Mouse (Mus musculus) kidney, postnatal 14 days (tissue): Measurements from ENCODE around the gene Pde8b.
"Not testable (repeated sequence)": the region's sequence is repeated elsewhere in the genome, so short reads cannot be mapped to it uniquely, and the experiment has no call there.

Source experiments
- DNase-seq: peaks from one replicate; pipeline ENCODE4 v3.0.0; 2022; ENCODE audit warnings: mixed read lengths

Pde8b gene

GRCm38 (mm10) chr13:95221882-95222568 lies 28.1 kb downstream of the Pde8b start:
- no peak for DNase-seq

- DNase-seq = not testable (repeated sequence)
Measured at GRCm38 (mm10) chr13:95215661-95216170, 34.4 kb downstream of the Pde8b start.

GRCm38 (mm10) chr13:95212320-95212719 lies 37.8 kb downstream of the Pde8b start:
- DNase-seq = no peak

- not testable (repeated sequence) for DNase-seq
Measured at GRCm38 (mm10) chr13:95207301-95207700, 42.8 kb downstream of the Pde8b start.

- DNase-seq = no peak
Measured at GRCm38 (mm10) chr13:95202151-95202758, 47.9 kb downstream of the Pde8b start.

- DNase-seq = no peak
Measured at GRCm38 (mm10) chr13:95200817-95201216, 49.3 kb downstream of the Pde8b start.

- no peak for DNase-seq
Measured at GRCm38 (mm10) chr13:95200036-95200435, 50.1 kb downstream of the Pde8b start.

GRCm38 (mm10) chr13:95196106-95196705 lies 53.9 kb downstream of the Pde8b start:
- DNase-seq = no peak

GRCm38 (mm10) chr13:95191951-95192350 lies 58.2 kb downstream of the Pde8b start:
- DNase-seq = no peak

- DNase-seq = no peak
Measured at GRCm38 (mm10) chr13:95189111-95189510, 61.0 kb downstream of the Pde8b start.

- DNase-seq = no peak
Measured at GRCm38 (mm10) chr13:95187153-95187665, 62.9 kb downstream of the Pde8b start.

- DNase-seq = no peak
Measured at GRCm38 (mm10) chr13:95186741-95187035, 63.4 kb downstream of the Pde8b start.

- no peak for DNase-seq
Measured at GRCm38 (mm10) chr13:95185891-95186740, 64.0 kb downstream of the Pde8b start.

GRCm38 (mm10) chr13:95183686-95184085 lies 66.5 kb downstream of the Pde8b start:
- DNase-seq = no peak

GRCm38 (mm10) chr13:95180208-95180607 lies 69.9 kb downstream of the Pde8b start:
- no peak for DNase-seq

GRCm38 (mm10) chr13:95177326-95177725 lies 72.8 kb downstream of the Pde8b start:
- no peak for DNase-seq

- no peak for DNase-seq
Measured at GRCm38 (mm10) chr13:95176399-95176798, 73.7 kb downstream of the Pde8b start.

- DNase-seq = no peak
Measured at GRCm38 (mm10) chr13:95174253-95174652, 75.9 kb downstream of the Pde8b start.

GRCm38 (mm10) chr13:95172346-95172745 lies 77.8 kb downstream of the Pde8b start:
- no peak for DNase-seq

- no peak for DNase-seq
Measured at GRCm38 (mm10) chr13:95160211-95160610, 89.9 kb downstream of the Pde8b start.

- no peak for DNase-seq
Measured at GRCm38 (mm10) chr13:95158986-95159385, 91.2 kb downstream of the Pde8b start.

GRCm38 (mm10) chr13:95144746-95145145 lies 105.4 kb downstream of the Pde8b start:
- no peak for DNase-seq
